21 mouse cellular contexts compared by ENCODE assay signal in the genomic region with DNA sequence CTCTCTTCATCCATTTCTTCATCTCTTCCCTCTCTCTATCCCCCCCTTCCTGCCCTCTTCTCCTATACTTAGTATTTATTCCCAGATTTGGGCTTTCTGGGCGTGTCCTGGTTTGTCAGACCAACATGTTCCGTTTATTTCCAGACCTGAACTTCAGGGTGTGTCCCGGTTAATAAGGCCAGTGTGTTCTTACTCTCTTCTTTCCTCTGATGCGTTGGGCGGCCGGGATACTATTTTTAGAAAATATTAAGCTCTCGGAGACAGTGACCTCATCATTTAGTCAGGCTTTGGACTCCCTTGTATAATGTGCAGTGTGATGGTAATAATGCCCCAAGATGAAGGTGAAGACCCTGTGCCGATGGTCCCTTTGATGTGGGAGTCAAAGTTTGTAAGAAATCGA.
A peak's percentile ranks its signal among the peaks of the same experiment; 100 is the strongest.
DNase-seq lines count a peak whose midpoint lies in the region; ATAC-seq lines count a peak whose summit lies in the region.
"Had no signal": no experiment of that assay in that cellular context is flagged by ENCODE, and none has a peak within 500 bp of the region (broad histone marks: within the 10 kb centered on the region; RNA-seq: fewer than 3 reads in every experiment).

No protein-coding gene starts in this region.

- H3K4me3 ChIP-seq in heart, embryonic 11.5 days (ENCODE audit: low read depth, low read length): no peak overlapping the region
- H3K4me3 ChIP-seq in kidney, embryonic 14.5 days (ENCODE audit: low read length): no peak overlapping the region
- H3K4me3 ChIP-seq: layer of hippocampus, adult 2 months; left cerebral cortex, adult 2 months; limb, embryonic 10.5 days; neural tube, embryonic 13.5 days had no signal

- no peak overlapping the region; the same call in 1 of the 2 replicates for H3K27ac ChIP-seq in heart, embryonic 11.5 days (ENCODE audit: low read depth, low read length)
- no peak overlapping the region for H3K27ac ChIP-seq in kidney, embryonic 14.5 days (ENCODE audit: low read depth, low read length)
- H3K27ac ChIP-seq: layer of hippocampus, adult 2 months; left cerebral cortex, adult 2 months; limb, embryonic 10.5 days had no signal

- H3K9me3 ChIP-seq in heart, embryonic 11.5 days (replicated peaks; ENCODE audit: control insufficient read depth, low read length): no peaks in the 10 kb centered on the region
- 0 out of 2 replicates have a peak, but pooled peaks cover 2% of the 10 kb centered on the region for H3K9me3 ChIP-seq in kidney, embryonic 14.5 days (ENCODE audit: control insufficient read depth, low read length)
- H3K9me3 ChIP-seq: limb, embryonic 10.5 days; neural tube, embryonic 13.5 days had no signal

- H3K36me3 ChIP-seq in heart, embryonic 11.5 days (ENCODE audit: control insufficient read depth, insufficient read depth, low read length): no peaks in the 10 kb centered on the region
- H3K36me3 ChIP-seq in kidney, embryonic 14.5 days (ENCODE audit: control insufficient read depth, insufficient read depth, low read length): 0 out of 2 replicates have a peak, but pooled peaks cover under 1% of the 10 kb centered on the region

- H3K4me1 ChIP-seq in heart, embryonic 11.5 days (ENCODE audit: control insufficient read depth, insufficient read depth, low read length): 0 out of 2 replicates have a peak, but pooled peaks cover 8% of the 10 kb centered on the region
- H3K4me1 ChIP-seq in kidney, embryonic 14.5 days (ENCODE audit: control insufficient read depth, insufficient read depth, low read length): no peaks in the 10 kb centered on the region
- H3K4me1 ChIP-seq: limb, embryonic 10.5 days had no signal

- 61% methylated on average over 9 of the region's 9 CpGs for WGBS in heart, embryonic 11.5 days (ENCODE audit: insufficient replicate concordance)
- 84% methylated on average over 9 of the region's 9 CpGs for WGBS in kidney, embryonic 14.5 days

- H3K27me3 ChIP-seq in heart, embryonic 11.5 days (ENCODE audit: control insufficient read depth, insufficient read depth, low read length): no peaks in the 10 kb centered on the region
- no peaks in the 10 kb centered on the region for H3K27me3 ChIP-seq in kidney, embryonic 14.5 days (ENCODE audit: control insufficient read depth, insufficient read depth, low read length)
- H3K27me3 ChIP-seq: neural tube, embryonic 13.5 days had no signal

- DNase-seq in gastrocnemius, adult 8-10 months (ENCODE audit: low spot score in 2 of 2): peak; percentile 61
- no peak for DNase-seq in gastrocnemius, postnatal 10 days
- peak; percentile 10 for DNase-seq in R1 (ENCODE audit: low read depth, low spot score)
- DNase-seq in heart, postnatal 14 days: peak; percentile 18 to 32
- no peak for DNase-seq in right cerebral cortex, postnatal 14 days
- no peak for DNase-seq in B cell, adult 2 months
- DNase-seq: adrenal gland, postnatal 14 days; cerebellum, adult 8-10 months; forebrain, postnatal 0 days; kidney, adult 11 months; kidney, postnatal 10 days; lung, embryonic 14.5 days; thymus, adult 18-20 months had no signal

- intact Hi-C loops in heart, postnatal 14 days (cut with DNase I): no loop called here

- H3K4me2 ChIP-seq in heart, embryonic 11.5 days: 0 out of 2 replicates have a peak overlapping the region, but pooled peaks have one; percentile 1
- H3K4me2 ChIP-seq in kidney, embryonic 14.5 days (replicated peaks; ENCODE audit: low read depth, low read length): no peak overlapping the region
- H3K4me2 ChIP-seq: liver, embryonic 11.5 days; lung, embryonic 14.5 days; neural tube, embryonic 13.5 days had no signal

- no peak overlapping the region for H3K9ac ChIP-seq in heart, embryonic 11.5 days (ENCODE audit: low read depth, low read length)
- no peak overlapping the region for H3K9ac ChIP-seq in kidney, embryonic 14.5 days (ENCODE audit: low read depth, low read length)
- H3K9ac ChIP-seq: forebrain, postnatal 0 days; lung, embryonic 14.5 days; neural tube, embryonic 13.5 days had no signal

- no peak for ATAC-seq in heart, embryonic 11.5 days (replicated peaks; ENCODE audit: insufficient number of reproducible peaks, low FRiP score, low TSS enrichment)
- no peak for ATAC-seq in kidney, embryonic 14.5 days (ENCODE audit: low FRiP score, low TSS enrichment)
- ATAC-seq: forebrain, postnatal 0 days; hindbrain, embryonic 16.5 days had no signal

Comparison
In these comparisons a context has a peak if more than half of its experiments do, and no peak if none do; other contexts are left out.
1. DNase-seq: peak in gastrocnemius, adult 8-10 months (2 of 2), R1 (single experiment) and heart, postnatal 14 days (2 of 2); none in gastrocnemius, postnatal 10 days (single experiment), right cerebral cortex, postnatal 14 days (single experiment) and B cell, adult 2 months (0 of 2).